Mouse (Mus musculus) neural tube, embryonic 14.5 days (tissue): ENCODE data around the gene D11Wsu47e. TPM values are rescaled to one million over a fixed set of nuclear protein-coding genes. Genes with fewer than 3 reads are reported as not detected.

Experiments used
- ATAC-seq: fragments of 200-750 bp; cut with Nextera tagmentation; 2 replicates; pipeline ENCODE4 v1.8.0; 2017; ENCODE audit warnings: low read depth, mild to moderate bottlenecking, moderate TSS enrichment, moderate library complexity
- H3K27ac ChIP-seq: fragments of 300-500 bp; sonication (generic); 2 replicates; pipeline ENCODE4 v1.5.1; 2014; ENCODE audit warnings: low read depth, mild to moderate bottlenecking, control low read depth, low read length, moderate library complexity, mixed read lengths
- H3K27me3 ChIP-seq: fragments of 300-500 bp; sonication (generic); 2 replicates; pipeline ENCODE4 v1.6.1; 2014; ENCODE audit warnings: low read length; ENCODE audit not compliant: control insufficient read depth, insufficient read depth
- H3K36me3 ChIP-seq: fragments of 300-500 bp; sonication (generic); 2 replicates; pipeline ENCODE4 v1.6.1; 2014; ENCODE audit warnings: low read length, mixed read lengths; ENCODE audit not compliant: control insufficient read depth, insufficient read depth
- H3K4me1 ChIP-seq: fragments of 300-500 bp; sonication (generic); 2 replicates; pipeline ENCODE4 v1.6.1; 2014; ENCODE audit warnings: low read length; ENCODE audit not compliant: control insufficient read depth, insufficient read depth
- H3K4me2 ChIP-seq: fragments of 300-500 bp; sonication (generic); 2 replicates; pipeline ENCODE4 v1.6.1; 2014; ENCODE audit warnings: mild to moderate bottlenecking, low read depth, low read length, control low read depth
- H3K4me3 ChIP-seq: fragments of 300-500 bp; sonication (generic); 2 replicates; pipeline ENCODE4 v1.5.1; 2014; ENCODE audit warnings: low read depth, low read length, control low read depth, mixed read lengths
- H3K9ac ChIP-seq: fragments of 300-500 bp; sonication (generic); replicated peaks from 2 replicates; pipeline ENCODE4 v1.6.1; 2014; ENCODE audit warnings: low read depth, mild to moderate bottlenecking, control low read depth, low read length, mixed read lengths
- H3K9me3 ChIP-seq: fragments of 300-500 bp; sonication (generic); 2 replicates; pipeline ENCODE4 v1.6.1; 2016; ENCODE audit warnings: low read length; ENCODE audit not compliant: control insufficient read depth
- WGBS: fragments of 180-500 bp; shearing (Covaris S2); extraction: QIAGEN DNeasy Blood & Tissue Kit; methylation state at CpG from one replicate; pipeline ENCODE4 v1.1.7; 2014; 5-methylcytosine and 5-hydroxymethylcytosine counted together
- polyA plus RNA-seq: library from polyadenylated mRNA; unstranded; fragments of >200 nt; fragmentation: Nextera tagmentation; extraction: Ambion mirVana; gene quantifications from 2 replicates; pipeline ENCODE4 v1.2.1, GENCODE M21; 2014

Gene D11Wsu47e
- polyA plus RNA-seq, 1 experiment from 2014 or later, result 27.6 TPM

DNA sequence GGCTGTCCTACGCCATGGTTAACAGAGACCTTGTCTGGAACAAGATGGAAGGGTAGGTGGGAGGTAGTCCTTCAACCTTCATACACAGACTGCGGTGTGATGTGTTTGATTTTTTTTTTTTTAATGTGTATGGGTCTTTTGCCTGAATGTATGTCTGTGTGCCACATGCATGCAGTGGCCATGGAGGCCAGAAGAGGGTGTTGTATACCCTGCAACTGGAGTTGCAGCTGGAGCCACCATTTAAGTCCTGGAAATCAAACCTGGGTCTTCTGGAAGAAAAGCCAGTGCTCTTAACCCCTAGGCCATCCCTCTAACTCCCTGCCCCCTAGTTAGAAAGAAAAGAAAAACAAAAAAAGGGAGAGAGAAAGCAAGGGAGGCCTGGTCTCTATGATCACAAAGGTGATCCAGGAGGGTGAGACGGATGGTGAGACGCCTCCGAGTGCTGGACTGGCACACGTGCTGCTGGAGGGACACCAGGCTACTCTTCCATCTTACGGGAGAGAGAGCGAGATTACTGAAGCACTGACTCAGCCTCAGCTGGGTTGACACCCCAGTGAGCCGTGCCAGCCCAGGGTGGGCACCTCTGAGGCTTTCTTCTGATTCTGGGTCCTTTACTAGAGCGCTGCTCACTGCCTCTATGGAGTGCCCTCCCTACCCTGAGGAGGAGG lies 47.9 kb downstream of the D11Wsu47e start:
- H3K4me3 ChIP-seq, result no peak overlapping the region
- no peak for ATAC-seq
- H3K9me3 ChIP-seq, result no peaks in the 10 kb centered on the region
- no peaks in the 10 kb centered on the region for H3K27me3 ChIP-seq
- 93% methylated on average over 10 of the region's 10 CpGs for WGBS
- H3K9ac ChIP-seq, result no peak overlapping the region
- H3K36me3 ChIP-seq, result peaks cover 10% of the 10 kb centered on the region
- 0 out of 2 replicates have a peak, but pooled peaks cover 4% of the 10 kb centered on the region for H3K4me1 ChIP-seq
- H3K27ac ChIP-seq, result no peak overlapping the region
- H3K4me2 ChIP-seq, result no peak overlapping the region

DNA sequence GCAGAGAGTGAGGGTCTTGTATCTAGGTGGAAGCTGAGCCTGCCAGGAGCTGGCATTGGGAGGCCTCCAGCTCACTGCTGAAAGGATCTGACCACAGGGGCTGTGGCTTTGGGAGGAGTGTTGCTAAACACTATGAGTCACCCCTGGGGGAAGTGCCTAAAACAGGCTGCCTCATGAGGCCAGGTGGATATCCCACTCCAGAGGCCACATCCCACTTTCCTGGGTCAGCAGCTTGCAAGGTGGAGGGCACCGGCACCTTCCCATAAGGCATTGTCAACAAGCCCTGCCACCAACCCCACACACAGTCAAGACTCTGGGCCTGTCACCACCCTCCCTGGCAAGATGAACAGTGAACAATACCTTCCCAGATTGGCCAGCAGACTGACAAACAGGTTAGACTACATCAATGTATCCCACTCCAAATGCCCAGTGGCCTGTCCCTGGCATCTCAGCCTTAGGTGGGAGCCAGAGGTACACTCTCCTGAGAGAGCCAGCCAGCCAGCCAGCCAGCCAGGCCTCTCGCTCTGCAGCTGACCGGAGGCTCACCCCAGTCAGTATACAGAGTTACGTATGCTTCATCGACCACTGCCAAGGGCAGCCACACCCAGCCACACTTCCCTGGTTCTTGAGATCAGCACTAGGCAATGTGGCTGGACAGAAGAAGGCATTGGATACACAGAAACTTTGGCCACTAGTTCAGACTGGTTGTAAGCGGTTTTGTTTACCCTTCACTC lies 49.6 kb downstream of the D11Wsu47e start:
- Histone ChIP-seq H3K4me3 (no peak overlapping the region), H3K27me3 (no peaks in the 10 kb centered on the region), H3K9me3 (no peaks in the 10 kb centered on the region), H3K27ac (no peak overlapping the region), H3K9ac (no peak overlapping the region), H3K36me3 (no peaks in the 10 kb centered on the region; the same call in none of the 2 replicates), H3K4me2 (no peak overlapping the region), H3K4me1 (0 out of 2 replicates have a peak, but pooled peaks cover 8% of the 10 kb centered on the region)
- 48% methylated on average over 6 of the region's 6 CpGs for WGBS
- ATAC-seq, result no peak

DNA sequence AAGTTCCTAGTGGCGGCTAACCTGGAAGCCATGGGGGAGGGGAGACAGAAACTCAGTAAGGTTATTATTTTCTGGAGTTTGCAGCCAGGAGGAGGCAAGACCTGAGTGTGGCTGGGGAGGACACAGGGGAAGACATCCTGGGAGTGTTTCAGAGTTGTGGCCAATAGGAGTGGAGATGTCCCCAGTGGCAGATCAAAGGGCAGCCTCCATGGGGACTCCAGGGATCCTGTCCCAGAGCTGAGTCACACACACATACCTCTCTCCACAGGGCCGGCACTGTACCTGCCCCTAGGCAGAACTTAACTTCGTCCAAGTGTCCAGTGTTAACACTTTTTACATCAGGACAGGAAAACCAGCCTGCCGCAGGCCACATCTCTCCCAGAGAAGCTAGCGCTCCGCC lies 50.9 kb downstream of the D11Wsu47e start:
- 0 out of 2 replicates have a peak, but pooled peaks cover 8% of the 10 kb centered on the region for H3K4me1 ChIP-seq
- no peaks in the 10 kb centered on the region for H3K27me3 ChIP-seq
- H3K4me2 ChIP-seq, result no peak overlapping the region
- 80% methylated on average over 6 of the region's 6 CpGs for WGBS
- no peak overlapping the region for H3K9ac ChIP-seq
- no peak for ATAC-seq
- H3K4me3 ChIP-seq, result no peak overlapping the region
- no peaks in the 10 kb centered on the region for H3K9me3 ChIP-seq
- no peaks in the 10 kb centered on the region for H3K36me3 ChIP-seq
- H3K27ac ChIP-seq, result no peak overlapping the region

DNA sequence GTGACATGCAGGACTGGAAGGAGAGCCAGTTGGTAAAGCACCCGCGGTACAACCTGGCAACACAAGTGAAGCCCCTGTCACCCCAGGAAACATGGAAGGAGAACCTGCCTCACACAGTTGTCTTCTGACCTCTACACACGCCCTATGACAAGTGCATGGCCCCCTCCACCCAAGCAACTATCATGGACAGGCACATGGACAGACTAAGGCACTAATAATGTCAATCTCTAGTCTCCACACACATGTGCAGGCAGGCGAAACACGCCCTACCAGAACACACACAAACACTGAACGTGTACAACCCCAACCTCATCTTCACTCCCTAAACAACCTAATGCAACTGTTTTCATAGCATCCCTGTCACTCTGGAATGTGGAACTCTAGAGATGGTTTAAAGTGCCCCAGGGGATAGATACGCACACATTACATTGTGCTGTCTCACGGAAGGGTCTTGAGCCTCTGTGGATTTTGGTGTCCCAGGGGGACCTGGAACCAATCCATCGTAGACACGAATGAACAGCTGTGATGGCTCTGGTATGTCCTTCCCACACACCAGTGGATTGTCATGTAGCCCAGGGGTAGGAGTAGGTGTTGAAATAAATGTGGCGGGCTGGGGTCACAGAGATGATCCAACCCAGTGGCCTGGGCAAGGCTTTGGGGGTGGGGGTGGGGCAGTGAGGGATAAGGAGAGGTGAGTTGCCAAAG lies 52.8 kb downstream of the D11Wsu47e start:
- 71% methylated on average over 11 of the region's 11 CpGs for WGBS
- H3K4me2 ChIP-seq, result no peak overlapping the region
- no peak overlapping the region for H3K9ac ChIP-seq

DNA sequence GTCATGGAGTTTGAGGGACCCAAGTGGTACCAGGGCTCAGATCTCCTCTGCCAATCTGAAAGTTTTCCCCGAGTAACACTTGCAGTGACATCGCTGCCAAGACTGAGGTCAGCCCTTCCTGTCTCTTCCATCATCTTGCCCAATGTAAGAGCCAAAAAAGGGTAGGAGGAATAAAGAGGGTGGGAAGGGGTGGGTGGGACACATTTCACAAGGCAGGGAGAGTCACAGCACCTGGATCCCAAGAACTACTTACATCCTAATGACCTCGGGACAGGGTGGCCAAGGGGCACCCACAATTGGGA lies 53.3 kb downstream of the D11Wsu47e start:
- no peak overlapping the region for H3K4me2 ChIP-seq
- H3K9ac ChIP-seq, result no peak overlapping the region
- H3K4me3 ChIP-seq, result no peak overlapping the region
- H3K4me1 ChIP-seq, result 0 out of 2 replicates have a peak, but pooled peaks cover 8% of the 10 kb centered on the region
- WGBS, result 91% methylated on average over 3 of the region's 3 CpGs
- ATAC-seq, result no peak
- H3K9me3 ChIP-seq, result no peaks in the 10 kb centered on the region
- no peaks in the 10 kb centered on the region for H3K36me3 ChIP-seq
- no peaks in the 10 kb centered on the region for H3K27me3 ChIP-seq
- no peak overlapping the region for H3K27ac ChIP-seq

More for the DNA sequence above, 52.8 kb downstream of the D11Wsu47e start:
- H3K4me3 ChIP-seq, result no peak overlapping the region
- H3K36me3 ChIP-seq, result no peaks in the 10 kb centered on the region
- ATAC-seq, result no peak
- no peaks in the 10 kb centered on the region for H3K9me3 ChIP-seq
- no peak overlapping the region for H3K27ac ChIP-seq
- H3K4me1 ChIP-seq, result 0 out of 2 replicates have a peak, but pooled peaks cover 8% of the 10 kb centered on the region
- H3K27me3 ChIP-seq, result no peaks in the 10 kb centered on the region

DNA sequence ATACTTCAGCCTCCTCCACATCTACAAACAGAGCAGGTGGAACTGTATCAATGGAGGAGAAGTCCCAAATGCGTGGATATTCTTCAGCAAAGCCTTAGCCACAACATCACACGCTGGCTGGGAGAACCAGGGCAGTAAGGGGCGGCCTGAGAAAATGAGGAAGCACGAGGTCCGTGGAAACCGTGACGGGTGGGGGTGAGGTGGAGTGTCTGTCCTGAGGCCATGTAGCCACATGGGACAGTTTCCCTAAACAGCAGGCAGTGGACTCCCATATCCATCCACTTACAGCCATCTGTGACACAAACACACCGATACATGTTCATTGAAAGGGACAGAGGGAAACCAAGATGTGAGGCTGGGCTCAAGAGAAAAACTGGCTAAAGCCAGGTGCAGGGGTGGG lies 53.7 kb downstream of the D11Wsu47e start:
- ATAC-seq, result no peak
- 58% methylated on average over 8 of the region's 8 CpGs for WGBS
- no peaks in the 10 kb centered on the region for H3K36me3 ChIP-seq
- H3K27me3 ChIP-seq, result no peaks in the 10 kb centered on the region
- no peak overlapping the region for H3K27ac ChIP-seq
- H3K9me3 ChIP-seq, result no peaks in the 10 kb centered on the region
- no peak overlapping the region for H3K9ac ChIP-seq
- 0 out of 2 replicates have a peak, but pooled peaks cover 8% of the 10 kb centered on the region for H3K4me1 ChIP-seq
- no peak overlapping the region for H3K4me2 ChIP-seq
- no peak overlapping the region for H3K4me3 ChIP-seq

DNA sequence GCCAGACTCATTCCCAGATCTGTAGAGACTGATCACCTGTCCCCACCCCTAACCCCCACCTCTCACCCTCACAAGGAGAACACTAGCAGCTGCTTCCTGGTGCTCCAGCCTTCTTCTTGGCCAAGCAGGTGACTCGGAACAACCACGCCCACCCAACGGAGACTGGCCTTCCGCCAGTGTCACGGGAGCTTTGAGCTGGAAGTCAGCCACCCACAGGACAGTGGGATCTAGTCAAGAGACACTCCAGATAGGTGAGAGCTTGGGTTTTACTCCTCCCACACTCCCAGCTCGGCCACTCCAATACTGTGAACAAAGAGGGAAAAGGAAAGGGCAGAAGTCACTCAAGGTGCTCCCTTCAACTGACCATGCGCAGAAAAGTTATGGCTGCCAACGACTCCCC lies 55.0 kb downstream of the D11Wsu47e start:
- WGBS, result 81% methylated on average over 8 of the region's 8 CpGs

DNA sequence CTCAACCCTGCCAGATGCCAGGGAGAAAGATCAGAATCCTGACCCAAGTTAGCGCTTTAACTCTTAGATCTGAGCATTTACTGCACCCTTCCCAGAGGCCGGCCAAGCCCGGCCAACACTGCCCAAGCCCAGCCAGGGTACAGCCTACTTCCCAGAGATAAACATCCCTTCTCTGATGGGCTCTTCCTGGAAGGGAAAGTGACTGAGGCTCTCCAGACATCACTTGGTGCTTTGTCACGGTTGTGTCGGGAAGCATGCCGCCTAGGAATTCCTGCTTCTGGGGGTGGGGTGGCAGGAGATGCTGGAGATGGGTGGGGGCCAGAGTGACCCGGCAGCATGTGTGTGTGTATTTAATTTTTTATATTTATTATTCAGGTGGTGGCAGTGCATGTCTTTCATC lies 55.9 kb downstream of the D11Wsu47e start:
- no peak overlapping the region for H3K4me3 ChIP-seq

More for the DNA sequence above, 55.0 kb downstream of the D11Wsu47e start:
- no peak overlapping the region for H3K9ac ChIP-seq
- ATAC-seq, result no peak
- no peak overlapping the region for H3K4me3 ChIP-seq
- H3K4me1 ChIP-seq, result 0 out of 2 replicates have a peak, but pooled peaks cover 8% of the 10 kb centered on the region
- H3K27me3 ChIP-seq, result no peaks in the 10 kb centered on the region
- no peak overlapping the region for H3K27ac ChIP-seq
- no peaks in the 10 kb centered on the region for H3K9me3 ChIP-seq
- no peaks in the 10 kb centered on the region for H3K36me3 ChIP-seq
- H3K4me2 ChIP-seq, result no peak overlapping the region

DNA sequence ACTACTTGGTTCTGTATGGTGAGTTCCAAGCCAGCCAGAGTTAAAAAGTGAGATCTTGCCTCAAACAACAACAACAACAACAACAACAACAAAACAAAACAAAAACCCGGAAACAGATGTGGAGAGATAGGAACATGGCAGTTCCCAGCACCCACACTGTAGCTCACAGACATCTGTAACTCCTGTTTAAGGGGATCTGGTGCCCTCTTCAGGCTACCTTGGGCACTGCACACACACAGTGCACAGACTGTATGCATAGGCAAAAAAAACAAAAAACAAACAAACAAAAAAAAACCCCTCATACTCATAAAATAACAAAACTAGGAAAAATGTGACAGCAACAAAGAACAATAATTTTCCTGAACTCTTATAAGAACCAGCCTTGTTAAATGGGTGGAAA lies 58.8 kb downstream of the D11Wsu47e start:
- peaks cover 9% of the 10 kb centered on the region for H3K4me1 ChIP-seq
- no peak overlapping the region for H3K9ac ChIP-seq
- ATAC-seq, result no peak
- no peaks in the 10 kb centered on the region for H3K36me3 ChIP-seq
- no peak overlapping the region for H3K4me2 ChIP-seq
- 93% methylated on average over 1 of the region's 1 CpGs for WGBS
- no peak overlapping the region for H3K27ac ChIP-seq
- no peaks in the 10 kb centered on the region for H3K9me3 ChIP-seq
- H3K27me3 ChIP-seq, result no peaks in the 10 kb centered on the region
- no peak overlapping the region for H3K4me3 ChIP-seq

More for the DNA sequence above, 55.9 kb downstream of the D11Wsu47e start:
- no peaks in the 10 kb centered on the region for H3K27me3 ChIP-seq
- H3K36me3 ChIP-seq, result no peaks in the 10 kb centered on the region
- 82% methylated on average over 7 of the region's 7 CpGs for WGBS
- no peak overlapping the region for H3K9ac ChIP-seq
- H3K4me2 ChIP-seq, result no peak overlapping the region
- no peaks in the 10 kb centered on the region for H3K9me3 ChIP-seq
- 0 out of 2 replicates have a peak, but pooled peaks cover 6% of the 10 kb centered on the region for H3K4me1 ChIP-seq
- ATAC-seq, result no peak
- no peak overlapping the region for H3K27ac ChIP-seq
